Mouse (Mus musculus) CH12.LX (cell line): ENCODE measurements around the gene P3h1. TPM values are rescaled to one million over a fixed set of nuclear protein-coding genes. Genes with fewer than 3 reads are reported as not detected.

ENCODE experiments used
- DNase-seq: peaks from one replicate; pipeline ENCODE4 v3.0.0-alpha.2; 2013; ENCODE audit errors: extremely low read depth
- H3K27ac ChIP-seq: 2 replicates; pipeline ENCODE4 v1.5.1; 2012; ENCODE audit warnings: low read depth, mild to moderate bottlenecking, control low read depth, moderate library complexity; ENCODE audit not compliant: insufficient read depth
- H3K27me3 ChIP-seq: replicated peaks from 2 replicates; pipeline ENCODE3; 2012; ENCODE audit warnings: inconsistent platforms
- H3K36me3 ChIP-seq, 2 experiments: replicated peaks in 1 of 2; 2 replicates each; pipeline versions ENCODE3 to v1.6.1; 2012; ENCODE audit warnings: inconsistent platforms in 1 of 2, low read length in 1 of 2, mild to moderate bottlenecking in 1 of 2, mixed read lengths in 1 of 2, moderate library complexity in 1 of 2; ENCODE audit not compliant: control insufficient read depth in 1 of 2, insufficient read depth in 1 of 2
- H3K4me1 ChIP-seq, 2 experiments: 2 replicates each; pipeline ENCODE4 v1.6.1; 2012; ENCODE audit warnings: inconsistent platforms in 1 of 2, moderate library complexity in 1 of 2; ENCODE audit not compliant: insufficient read depth in 2 of 2, control insufficient read depth in 1 of 2
- H3K4me2 ChIP-seq: 2 replicates; pipeline ENCODE4 v1.6.1; 2012; ENCODE audit warnings: low read depth, mild to moderate bottlenecking, control low read depth; ENCODE audit not compliant: poor library complexity, insufficient read depth, severe bottlenecking
- H3K4me3 ChIP-seq, 3 experiments: fragments of 150-350 bp in 1 of 3; sonication (generic) in 1 of 3; replicated peaks in 1 of 3; 2 replicates each; pipeline versions ENCODE3 to v1.5.1; 2011 to 2012; ENCODE audit warnings: low read depth in 2 of 3, low read length in 2 of 3, mild to moderate bottlenecking in 2 of 3, moderate library complexity in 2 of 3, control low read depth in 1 of 3, improper control_type of control experiment in 1 of 3, inconsistent platforms in 1 of 3, mixed read lengths in 1 of 3; ENCODE audit not compliant: poor library complexity in 1 of 3
- H3K79me2 ChIP-seq: replicated peaks from 2 replicates; pipeline ENCODE4 v1.6.1; 2012; ENCODE audit warnings: mild to moderate bottlenecking, moderate library complexity; ENCODE audit not compliant: control insufficient read depth, poor library complexity, insufficient read depth, severe bottlenecking; ENCODE audit errors: extremely low read depth
- H3K9ac ChIP-seq: 2 replicates; pipeline ENCODE4 v1.6.1; 2012; ENCODE audit warnings: low read depth, mild to moderate bottlenecking, control low read depth, moderate library complexity; ENCODE audit not compliant: insufficient read depth
- H3K9me3 ChIP-seq: replicated peaks from 2 replicates; pipeline ENCODE3; 2012; ENCODE audit warnings: low read length, inconsistent platforms, mixed read lengths
- CHD2 ChIP-seq: IDR thresholded peaks from 2 replicates; pipeline ENCODE4 v1.6.1; 2011; ENCODE audit warnings: low read length, improper control_type of control experiment
- HCFC1 ChIP-seq: IDR thresholded peaks from 2 replicates; pipeline ENCODE4 v1.6.1; 2012; ENCODE audit warnings: low read depth, mild to moderate bottlenecking, inconsistent platforms, low read length, improper control_type of control experiment
- IRF4 ChIP-seq: IDR thresholded peaks from 2 replicates; pipeline ENCODE4 v1.6.1; 2014; ENCODE audit warnings: low read depth, mild to moderate bottlenecking, inconsistent platforms, low read length, improper control_type of control experiment
- KAT2A ChIP-seq: IDR thresholded peaks from 2 replicates; pipeline ENCODE4 v1.6.1; 2012; ENCODE audit warnings: low read length, improper control_type of control experiment, inconsistent platforms; ENCODE audit not compliant: insufficient replicate concordance
- MAX ChIP-seq: IDR thresholded peaks from 2 replicates; pipeline ENCODE4 v1.6.1; 2011; ENCODE audit warnings: low read length, improper control_type of control experiment
- MXI1 ChIP-seq: IDR thresholded peaks from 2 replicates; pipeline ENCODE4 v1.6.1; 2011; ENCODE audit warnings: mild to moderate bottlenecking, low read depth, low read length, improper control_type of control experiment
- NELFE ChIP-seq: IDR thresholded peaks from 2 replicates; pipeline ENCODE4 v1.6.1; 2011; ENCODE audit warnings: low read depth, low read length, improper control_type of control experiment
- POLR2AphosphoS2 ChIP-seq: IDR thresholded peaks from 2 replicates; pipeline ENCODE4 v1.6.1; 2011; ENCODE audit warnings: low read depth, low read length, improper control_type of control experiment
- RAD21 ChIP-seq: IDR thresholded peaks from 2 replicates; pipeline ENCODE4 v1.6.1; 2011; ENCODE audit warnings: low read depth, mild to moderate bottlenecking, low read length, improper control_type of control experiment, moderate library complexity
- RCOR1 ChIP-seq: conservative IDR thresholded peaks from 2 replicates; pipeline ENCODE4 v1.6.1; 2012; ENCODE audit warnings: low read depth, mild to moderate bottlenecking, inconsistent platforms, low read length, improper control_type of control experiment
- SIN3A ChIP-seq: IDR thresholded peaks from 2 replicates; pipeline ENCODE4 v1.6.1; 2012; ENCODE audit warnings: low read length, improper control_type of control experiment, inconsistent platforms
- TBP ChIP-seq: conservative IDR thresholded peaks from 2 replicates; pipeline ENCODE4 v1.6.1; 2011; ENCODE audit warnings: low read depth, low read length, improper control_type of control experiment
- TCF12 ChIP-seq: IDR thresholded peaks from 2 replicates; pipeline ENCODE4 v1.6.1; 2014; ENCODE audit warnings: low read depth, mild to moderate bottlenecking, inconsistent platforms, low read length, improper control_type of control experiment
- UBTF ChIP-seq: IDR thresholded peaks from 2 replicates; pipeline ENCODE4 v1.6.1; 2012; ENCODE audit warnings: low read depth, mild to moderate bottlenecking, inconsistent platforms, low read length, improper control_type of control experiment, moderate library complexity
- USF2 ChIP-seq: conservative IDR thresholded peaks from 2 replicates; pipeline ENCODE4 v1.6.1; 2011; ENCODE audit warnings: low read depth, low read length, improper control_type of control experiment
- ZNF384 ChIP-seq: IDR thresholded peaks from 2 replicates; pipeline ENCODE4 v1.6.1; 2012; ENCODE audit warnings: low read depth, low read length, improper control_type of control experiment, inconsistent platforms
- dilution Hi-C: fragments of 300-500 bp; cut with MboI; formaldehyde crosslinking; loops from 2 replicates; pipeline ENCODE4 v1.14.3; 2020; ENCODE audit warnings: low sequenced_read_pairs; ENCODE audit not compliant: extremely low pct_unique_long_range_greater_than_20kb, extremely low pct_ligation_motif_present
- in situ Hi-C: fragments of 300-500 bp; cut with MboI; formaldehyde crosslinking; loops from 3 replicates; pipeline ENCODE4 v1.14.3; 2019; ENCODE audit warnings: low sequenced_read_pairs, low pct_ligation_motif_present, low pct_unique_long_range_greater_than_20kb, mixed read lengths
- polyA plus RNA-seq: library from polyadenylated mRNA; unstranded; fragments of >175 nt; gene quantifications from 2 replicates; pipeline ENCODE4 v1.2.1, GENCODE M21; 2012; ENCODE audit warnings: low read depth; ENCODE audit not compliant: insufficient read length
- total RNA-seq, 2 experiments: library from RNA; depleted of rRNA; stranded (reverse); fragments of 300-350 nt in 1 of 2; fragments of >200 nt in 1 of 2; gene quantifications; 2 replicates each; pipeline ENCODE4 v1.2.3; 2012 to 2014

Gene P3h1
- total and polyA plus RNA-seq, 3 experiments, result 14.8 to 31.6 (median 27.1) TPM

GRCm38 (mm10) chr4:119254012-119254618 is 21.4 kb downstream of the P3h1 start:
- no peak overlapping the region for H3K4me2 ChIP-seq
- H3K79me2 ChIP-seq, result no peaks in the 10 kb centered on the region
- H3K4me1 ChIP-seq, result peaks cover under 1 to 12% of the 10 kb centered on the region in 2 experiments
- no peak overlapping the region for H3K4me3 ChIP-seq
- in situ Hi-C loops, result loop anchor here (25.0 kb wide), 1 partner anchor 408 kb away; the partner anchor contains the start of gene Guca2b
- H3K27ac ChIP-seq, result no peak overlapping the region
- peaks cover 2% of the 10 kb centered on the region for H3K27me3 ChIP-seq
- TF ChIP-seq RCOR1 (no peak), POLR2AphosphoS2 (no peak)
- H3K9ac ChIP-seq, result no peak overlapping the region
- no peak for DNase-seq
- no peaks in the 10 kb centered on the region for H3K36me3 ChIP-seq
- no peaks in the 10 kb centered on the region for H3K9me3 ChIP-seq
- dilution Hi-C loops, result no loop called here

- no peak within 1 kb of the TSS for H3K4me2 ChIP-seq
- H3K9ac ChIP-seq, result no peak within 1 kb of the TSS
- dilution Hi-C loops (no loop called here), in situ Hi-C loops (loop anchor here (5.0 to 25.0 kb wide), 2 partner anchors 87 to 407 kb away; partner anchors contain the start of gene Guca2b)
- H3K36me3 ChIP-seq, result no peaks in the 10 kb centered on the region
- H3K27me3 ChIP-seq, result peaks cover 2% of the 10 kb centered on the region
- H3K4me3 ChIP-seq, result no peak within 1 kb of the TSS
- no peaks in the 10 kb centered on the region for H3K79me2 ChIP-seq
- no peak for DNase-seq
- TF ChIP-seq TCF12 (no peak), SIN3A (no peak), MXI1 (no peak), IRF4 (no peak)
- H3K4me1 ChIP-seq, result peaks cover 8 to 24% of the 10 kb centered on the region in 2 experiments
- H3K27ac ChIP-seq, result no peak within 1 kb of the TSS
- H3K9me3 ChIP-seq, result no peaks in the 10 kb centered on the region
Measured at GRCm38 (mm10) chr4:119255351-119255750, 22.6 kb downstream of the P3h1 start, which contains the start of gene Cldn19. Cldn19 (plus strand) TSS chr4:119255414.

GRCm38 (mm10) chr4:119257083-119257482 is 24.4 kb downstream of the P3h1 start:
- H3K9me3 ChIP-seq, result no peaks in the 10 kb centered on the region
- peaks cover 2% of the 10 kb centered on the region for H3K27me3 ChIP-seq
- H3K79me2 ChIP-seq, result no peaks in the 10 kb centered on the region
- no peak overlapping the region for H3K4me3 ChIP-seq
- no peak for TF ChIP-seq KAT2A
- TF ChIP-seq UBTF, result no peak
- no peak for TF ChIP-seq MAX
- no peak for TF ChIP-seq NELFE
- TF ChIP-seq USF2, result no peak
- TF ChIP-seq RAD21, result no peak
- no peak for TF ChIP-seq TBP
- no peak for TF ChIP-seq TCF12
- no peak for TF ChIP-seq HCFC1
- TF ChIP-seq CHD2, result no peak
- TF ChIP-seq ZNF384, result no peak
- no peak for TF ChIP-seq POLR2AphosphoS2
- H3K36me3 ChIP-seq, result no peaks in the 10 kb centered on the region
- peaks cover 8 to 26% of the 10 kb centered on the region in 2 experiments for H3K4me1 ChIP-seq
- no peak overlapping the region for H3K27ac ChIP-seq
- dilution Hi-C loops, result no loop called here
- no peak for DNase-seq
- H3K4me2 ChIP-seq, result no peak overlapping the region
- no peak overlapping the region for H3K9ac ChIP-seq
- in situ Hi-C loops, result loop anchor here (5.0 to 25.0 kb wide), 2 partner anchors 85 to 405 kb away; partner anchors contain the start of gene Guca2b
